Mouse (Mus musculus) lung, postnatal 0 days (tissue): Measurements from ENCODE around the gene Lurap1l. TPM values are rescaled to one million over a fixed set of nuclear protein-coding genes. Genes with fewer than 3 reads are reported as not detected.

Experiments used
- ATAC-seq: fragments of 200-750 bp; cut with Nextera tagmentation; 2 replicates; pipeline ENCODE4 v1.8.0; 2017; ENCODE audit warnings: moderate library complexity
- DNase-seq: peaks from one replicate; pipeline ENCODE4 v3.0.0-alpha.2; 2016; ENCODE audit warnings: low spot score
- H3K27ac ChIP-seq: fragments of 300-500 bp; sonication (generic); 2 replicates; pipeline ENCODE4 v1.5.1; 2014; ENCODE audit warnings: antibody characterized with exemption, mild to moderate bottlenecking, low read length, mixed read lengths
- H3K27me3 ChIP-seq: fragments of 300-500 bp; sonication (generic); replicated peaks from 2 replicates; pipeline ENCODE4 v1.6.1; 2014; ENCODE audit warnings: low read length, mixed read lengths; ENCODE audit not compliant: insufficient read depth
- H3K36me3 ChIP-seq: fragments of 300-500 bp; sonication (generic); 2 replicates; pipeline ENCODE4 v1.6.1; 2014; ENCODE audit warnings: low read length, mixed read lengths; ENCODE audit not compliant: insufficient read depth
- H3K4me1 ChIP-seq: fragments of 300-500 bp; sonication (generic); 2 replicates; pipeline ENCODE4 v1.6.1; 2014; ENCODE audit warnings: antibody characterized with exemption, low read depth, low read length, mixed read lengths; ENCODE audit not compliant: insufficient read depth
- H3K4me2 ChIP-seq: fragments of 300-500 bp; sonication (generic); replicated peaks from 2 replicates; pipeline ENCODE4 v1.6.1; 2014; ENCODE audit warnings: low read depth, mild to moderate bottlenecking, low read length, moderate library complexity, mixed read lengths
- H3K4me3 ChIP-seq: fragments of 300-500 bp; sonication (generic); 2 replicates; pipeline ENCODE4 v1.5.1; 2014; ENCODE audit warnings: low read depth, low read length
- H3K9ac ChIP-seq: fragments of 300-500 bp; sonication (generic); replicated peaks from 2 replicates; pipeline ENCODE4 v1.6.1; 2014; ENCODE audit warnings: low read depth, mild to moderate bottlenecking
- H3K9me3 ChIP-seq: fragments of 300-500 bp; sonication (generic); 2 replicates; pipeline ENCODE4 v1.6.1; 2016; ENCODE audit warnings: low read length, mixed read lengths
- CTCF ChIP-seq: IDR thresholded peaks from 2 replicates; pipeline ENCODE4 v1.5.1; 2016; ENCODE audit warnings: antibody characterized with exemption, mild to moderate bottlenecking
- EP300 ChIP-seq: IDR thresholded peaks from 2 replicates; pipeline ENCODE4 v1.6.1; 2016; ENCODE audit warnings: antibody characterized with exemption, mild to moderate bottlenecking, control low read depth
- WGBS: fragments of 180-500 bp; shearing (Covaris S2); extraction: QIAGEN DNeasy Blood & Tissue Kit; methylation state at CpG from one replicate; pipeline ENCODE4 v1.1.7; 2014; 5-methylcytosine and 5-hydroxymethylcytosine counted together
- polyA plus RNA-seq: library from polyadenylated mRNA; unstranded; fragments of >200 nt; fragmentation: Nextera tagmentation; extraction: Ambion mirVana; gene quantifications from 2 replicates; pipeline ENCODE4 v1.2.1, GENCODE M21; 2015

Gene Lurap1l
- polyA plus RNA-seq, 1 experiment from 2014 or later = 48.0 TPM

- Histone ChIP-seq H3K4me3 (no peak overlapping the region), H3K36me3 (no peaks in the 10 kb centered on the region), H3K27me3 (no peaks in the 10 kb centered on the region), H3K9ac (no peak overlapping the region), H3K27ac (no peak overlapping the region), H3K9me3 (no peaks in the 10 kb centered on the region), H3K4me2 (no peak overlapping the region), H3K4me1 (no peaks in the 10 kb centered on the region)
- TF ChIP-seq CTCF = peak; percentile 67
- TF ChIP-seq EP300 = no peak
- DNase-seq (peak; percentile 89), ATAC-seq (peak; percentile 30; the same call in 1 of the 2 replicates)
- WGBS = 29% methylated on average over 6 of the region's 6 CpGs
Observed at GRCm38 (mm10) chr4:80872847-80873644, 37.4 kb upstream of the Lurap1l start.

- no peak overlapping the region for H3K9ac ChIP-seq
- H3K27ac ChIP-seq = peak overlapping the region; percentile 45; the same call in 1 of the 2 replicates
- ATAC-seq = no peak
Observed at GRCm38 (mm10) chr4:80874121-80874859, 36.2 kb upstream of the Lurap1l start.

GRCm38 (mm10) chr4:80875055-80875454 lies 35.4 kb upstream of the Lurap1l start:
- no peak overlapping the region for H3K4me2 ChIP-seq
- no peak overlapping the region for H3K9ac ChIP-seq
- H3K27ac ChIP-seq = peak overlapping the region; percentile 45; the same call in 1 of the 2 replicates
- no peaks in the 10 kb centered on the region for H3K4me1 ChIP-seq
- H3K36me3 ChIP-seq = no peaks in the 10 kb centered on the region
- TF ChIP-seq CTCF (peak; percentile 16; the same call in 1 of the 2 replicates), EP300 (peak; percentile 88)
- WGBS = 47% methylated on average over 4 of the region's 4 CpGs
- no peaks in the 10 kb centered on the region for H3K9me3 ChIP-seq
- H3K27me3 ChIP-seq = no peaks in the 10 kb centered on the region
- no peak overlapping the region for H3K4me3 ChIP-seq
- DNase-seq (peak; percentile 57), ATAC-seq (peak; percentile 85)

More at GRCm38 (mm10) chr4:80874121-80874859, 36.2 kb upstream of the Lurap1l start:
- DNase-seq = peak; percentile 18
- Histone ChIP-seq H3K27me3 (no peaks in the 10 kb centered on the region), H3K4me2 (no peak overlapping the region), H3K9me3 (no peaks in the 10 kb centered on the region), H3K36me3 (no peaks in the 10 kb centered on the region), H3K4me1 (no peaks in the 10 kb centered on the region), H3K4me3 (no peak overlapping the region)
- TF ChIP-seq EP300 (no peak), CTCF (no peak)
- WGBS = 27% methylated on average over 5 of the region's 5 CpGs

- no peaks in the 10 kb centered on the region for H3K4me1 ChIP-seq
- H3K4me2 ChIP-seq = no peak overlapping the region
- H3K4me3 ChIP-seq = no peak overlapping the region
- no peak overlapping the region for H3K27ac ChIP-seq
- H3K9ac ChIP-seq = no peak overlapping the region
- no peaks in the 10 kb centered on the region for H3K36me3 ChIP-seq
- no peak for DNase-seq
- no peaks in the 10 kb centered on the region for H3K9me3 ChIP-seq
- TF ChIP-seq CTCF = no peak
- TF ChIP-seq EP300 = no peak
- no peaks in the 10 kb centered on the region for H3K27me3 ChIP-seq
- WGBS = 82% methylated on average over 1 of the region's 1 CpGs
- no peak for ATAC-seq
Observed at GRCm38 (mm10) chr4:80881996-80882599, 28.3 kb upstream of the Lurap1l start.

- Histone ChIP-seq H3K27me3 (no peaks in the 10 kb centered on the region), H3K9ac (no peak overlapping the region), H3K4me1 (no peaks in the 10 kb centered on the region), H3K27ac (no peak overlapping the region), H3K36me3 (no peaks in the 10 kb centered on the region), H3K4me3 (no peak overlapping the region), H3K4me2 (no peak overlapping the region), H3K9me3 (no peaks in the 10 kb centered on the region)
- 47% methylated on average over 4 of the region's 4 CpGs for WGBS
- TF ChIP-seq CTCF = no peak
- TF ChIP-seq EP300 = peak; percentile 41; the same call in 1 of the 2 replicates
- peak; percentile 24 for DNase-seq
- no peak; the same call in 1 of the 2 replicates for ATAC-seq
Observed at GRCm38 (mm10) chr4:80886631-80887030, 23.8 kb upstream of the Lurap1l start.

GRCm38 (mm10) chr4:80891004-80891403 lies 19.4 kb upstream of the Lurap1l start:
- WGBS = 93% methylated on average over 6 of the region's 6 CpGs
- TF ChIP-seq CTCF (no peak), EP300 (no peak)
- Histone ChIP-seq H3K36me3 (no peaks in the 10 kb centered on the region), H3K4me2 (no peak overlapping the region), H3K27ac (no peak overlapping the region), H3K4me1 (no peaks in the 10 kb centered on the region), H3K9ac (no peak overlapping the region), H3K27me3 (no peaks in the 10 kb centered on the region), H3K4me3 (no peak overlapping the region), H3K9me3 (no peaks in the 10 kb centered on the region)
- ATAC-seq (no peak), DNase-seq (no peak)
